Mouse (Mus musculus): ENCODE data around the gene Tsku.

GRCm38 (mm10) chr7:98308607-98309218 lies 52.4 kb downstream of the Tsku start:
- TF ChIP-seq CTCF (IDR thresholded peaks at IDR 0.05; ENCODE audit: extremely low read depth, insufficient read depth, low read length) (no peak), POLR2A (IDR thresholded peaks at IDR 0.05; ENCODE audit: extremely low read depth, insufficient read depth, low read length) (no peak)

Measured in cortical plate, adult 2 months (tissue).